Mouse (Mus musculus) limb, embryonic 10.5 days (tissue): ENCODE measurements at regions not wholly inside any gene's neighbourhood (a gene's known extent, or its start where the extent isn't known, plus 50 kb on each side); places are given as distances from the start of the nearest gene placed in this dataset.

Source experiments
- DNase-seq: peaks from one replicate; pipeline ENCODE4 v3.0.0-alpha.2; 2017; ENCODE audit warnings: low spot score
- H3K27ac ChIP-seq: fragments of 300-500 bp; sonication (generic); 2 replicates; pipeline ENCODE4 v1.5.1; 2016; ENCODE audit warnings: mild to moderate bottlenecking
- H3K27me3 ChIP-seq: fragments of 300-500 bp; sonication (generic); 2 replicates; pipeline ENCODE4 v1.6.1; 2016; ENCODE audit warnings: low read depth, mild to moderate bottlenecking; ENCODE audit not compliant: poor library complexity, severe bottlenecking
- H3K36me3 ChIP-seq: fragments of 300-500 bp; sonication (generic); 2 replicates; pipeline ENCODE4 v1.6.1; 2016; ENCODE audit warnings: mild to moderate bottlenecking, moderate library complexity
- H3K4me1 ChIP-seq: fragments of 300-500 bp; sonication (generic); 2 replicates; pipeline ENCODE4 v1.6.1; 2016
- H3K4me3 ChIP-seq: fragments of 300-500 bp; sonication (generic); 2 replicates; pipeline ENCODE4 v1.5.1; 2016; ENCODE audit warnings: mild to moderate bottlenecking, moderate library complexity
- H3K9me3 ChIP-seq: fragments of 300-500 bp; sonication (generic); replicated peaks from 2 replicates; pipeline ENCODE4 v1.6.1; 2016; ENCODE audit warnings: mild to moderate bottlenecking
- WGBS: fragments of 180-500 bp; shearing (Covaris S2); methylation state at CpG from one replicate; pipeline ENCODE4 v1.1.7; 2016; 5-methylcytosine and 5-hydroxymethylcytosine counted together

GRCm38 (mm10) chr10:125809763-125810361 lies 156.1 kb upstream of the Lrig3 start:
- Histone ChIP-seq H3K36me3 (no peaks in the 10 kb centered on the region), H3K27ac (peak overlapping the region; percentile 83), H3K4me3 (peak overlapping the region; percentile 3; the same call in 1 of the 2 replicates), H3K27me3 (no peaks in the 10 kb centered on the region), H3K9me3 (no peaks in the 10 kb centered on the region), H3K4me1 (peaks cover 61% of the 10 kb centered on the region)
- peak; percentile 65 for DNase-seq
- WGBS: 31% methylated on average over 8 of the region's 8 CpGs

- peak; percentile 56 for DNase-seq
- peak overlapping the region; percentile 83 for H3K27ac ChIP-seq
- WGBS: 3% methylated on average over 3 of the region's 3 CpGs
Measured at GRCm38 (mm10) chr10:125810590-125810989, 155.4 kb upstream of the Lrig3 start.

GRCm38 (mm10) chr10:125814191-125814887 lies 151.6 kb upstream of the Lrig3 start:
- H3K27ac ChIP-seq: peak overlapping the region; percentile 51; the same call in 1 of the 2 replicates
- no peak for DNase-seq
- 82% methylated on average over 7 of the region's 7 CpGs for WGBS

More at GRCm38 (mm10) chr10:125810590-125810989, 155.4 kb upstream of the Lrig3 start:
- H3K36me3 ChIP-seq: no peaks in the 10 kb centered on the region
- no peaks in the 10 kb centered on the region for H3K9me3 ChIP-seq
- peaks cover 54% of the 10 kb centered on the region for H3K4me1 ChIP-seq
- no peaks in the 10 kb centered on the region for H3K27me3 ChIP-seq
- H3K4me3 ChIP-seq: no peak overlapping the region

GRCm38 (mm10) chr10:125832134-125832533 lies 133.8 kb upstream of the Lrig3 start:
- no peak overlapping the region for H3K4me3 ChIP-seq
- no peaks in the 10 kb centered on the region for H3K36me3 ChIP-seq
- peaks cover 16% of the 10 kb centered on the region for H3K4me1 ChIP-seq
- no peak for DNase-seq
- 55% methylated on average over 5 of the region's 5 CpGs for WGBS
- H3K27me3 ChIP-seq: no peaks in the 10 kb centered on the region
- no peaks in the 10 kb centered on the region for H3K9me3 ChIP-seq
- H3K27ac ChIP-seq: peak overlapping the region; percentile 25

More at GRCm38 (mm10) chr10:125814191-125814887, 151.6 kb upstream of the Lrig3 start:
- Histone ChIP-seq H3K27me3 (no peaks in the 10 kb centered on the region), H3K4me3 (no peak overlapping the region), H3K36me3 (no peaks in the 10 kb centered on the region), H3K4me1 (peaks cover 41% of the 10 kb centered on the region), H3K9me3 (no peaks in the 10 kb centered on the region)

- H3K4me1 ChIP-seq: peaks cover 16% of the 10 kb centered on the region
- 75% methylated on average over 7 of the region's 7 CpGs for WGBS
- H3K27me3 ChIP-seq: no peaks in the 10 kb centered on the region
- H3K4me3 ChIP-seq: no peak overlapping the region
- no peak for DNase-seq
- H3K9me3 ChIP-seq: no peaks in the 10 kb centered on the region
- H3K27ac ChIP-seq: peak overlapping the region; percentile 25; the same call in 1 of the 2 replicates
- H3K36me3 ChIP-seq: no peaks in the 10 kb centered on the region
Measured at GRCm38 (mm10) chr10:125832764-125833163, 133.2 kb upstream of the Lrig3 start.

- H3K9me3 ChIP-seq: no peaks in the 10 kb centered on the region
- no peak for DNase-seq
- H3K27ac ChIP-seq: no peak overlapping the region
- no peaks in the 10 kb centered on the region for H3K36me3 ChIP-seq
- H3K4me3 ChIP-seq: no peak overlapping the region
- peaks cover 23% of the 10 kb centered on the region for H3K4me1 ChIP-seq
- WGBS: 84% methylated on average over 4 of the region's 4 CpGs
- H3K27me3 ChIP-seq: no peaks in the 10 kb centered on the region
Measured at GRCm38 (mm10) chr10:125833989-125834388, 132.0 kb upstream of the Lrig3 start.

GRCm38 (mm10) chr10:125838982-125839381 lies 127.0 kb upstream of the Lrig3 start:
- 55% methylated on average over 11 of the region's 11 CpGs for whole genome bisulfite sequencing
- no peaks in the 10 kb centered on the region for H3K36me3 ChIP-seq
- no peak overlapping the region for H3K4me3 ChIP-seq
- no peaks in the 10 kb centered on the region for H3K27me3 ChIP-seq
- DNase-seq: no peak
- peaks cover 22% of the 10 kb centered on the region for H3K4me1 ChIP-seq
- no peaks in the 10 kb centered on the region for H3K9me3 ChIP-seq
- peak overlapping the region; percentile 83 for H3K27ac ChIP-seq

GRCm38 (mm10) chr10:125839621-125840141 lies 126.3 kb upstream of the Lrig3 start:
- H3K4me1 ChIP-seq: peaks cover 26% of the 10 kb centered on the region
- H3K27ac ChIP-seq: peak overlapping the region; percentile 83
- no peaks in the 10 kb centered on the region for H3K9me3 ChIP-seq
- 19% methylated on average over 5 of the region's 5 CpGs for WGBS
- H3K27me3 ChIP-seq: no peaks in the 10 kb centered on the region
- H3K4me3 ChIP-seq: no peak overlapping the region
- H3K36me3 ChIP-seq: no peaks in the 10 kb centered on the region
- peak; percentile 45 for DNase-seq

GRCm38 (mm10) chr10:125840388-125840787 lies 125.6 kb upstream of the Lrig3 start:
- Histone ChIP-seq H3K9me3 (no peaks in the 10 kb centered on the region), H3K36me3 (no peaks in the 10 kb centered on the region)
- WGBS: 98% methylated on average over 1 of the region's 1 CpGs

GRCm38 (mm10) chr10:125844336-125844865 lies 121.6 kb upstream of the Lrig3 start:
- 66% methylated on average over 9 of the region's 9 CpGs for WGBS
- H3K4me1 ChIP-seq: peaks cover 33% of the 10 kb centered on the region
- no peak for DNase-seq
- no peak overlapping the region for H3K27ac ChIP-seq
- H3K27me3 ChIP-seq: no peaks in the 10 kb centered on the region
- H3K36me3 ChIP-seq: no peaks in the 10 kb centered on the region
- H3K9me3 ChIP-seq: no peaks in the 10 kb centered on the region
- no peak overlapping the region for H3K4me3 ChIP-seq

More at GRCm38 (mm10) chr10:125840388-125840787, 125.6 kb upstream of the Lrig3 start:
- peak overlapping the region; percentile 83; the same call in 1 of the 2 replicates for H3K27ac ChIP-seq
- DNase-seq: no peak
- H3K4me1 ChIP-seq: peaks cover 33% of the 10 kb centered on the region
- H3K4me3 ChIP-seq: no peak overlapping the region
- no peaks in the 10 kb centered on the region for H3K27me3 ChIP-seq

- H3K4me1 ChIP-seq: peaks cover 27% of the 10 kb centered on the region
Measured at GRCm38 (mm10) chr10:125845014-125845514, 120.9 kb upstream of the Lrig3 start.

GRCm38 (mm10) chr10:125850370-125850769 lies 115.6 kb upstream of the Lrig3 start:
- no peaks in the 10 kb centered on the region for H3K36me3 ChIP-seq
- H3K4me1 ChIP-seq: peaks cover 12% of the 10 kb centered on the region
- H3K9me3 ChIP-seq: no peaks in the 10 kb centered on the region
- no peak overlapping the region for H3K27ac ChIP-seq
- H3K27me3 ChIP-seq: no peaks in the 10 kb centered on the region
- no peak for DNase-seq
- no peak overlapping the region for H3K4me3 ChIP-seq
- WGBS: 78% methylated on average over 9 of the region's 9 CpGs

More at GRCm38 (mm10) chr10:125845014-125845514, 120.9 kb upstream of the Lrig3 start:
- peak; percentile 55 for DNase-seq
- Histone ChIP-seq H3K9me3 (no peaks in the 10 kb centered on the region), H3K27me3 (no peaks in the 10 kb centered on the region), H3K4me3 (peak overlapping the region; percentile 34), H3K36me3 (no peaks in the 10 kb centered on the region), H3K27ac (peak overlapping the region; percentile 72)
- WGBS: 11% methylated on average over 19 of the region's 19 CpGs

- Histone ChIP-seq H3K36me3 (no peaks in the 10 kb centered on the region), H3K4me3 (no peak overlapping the region), H3K9me3 (no peaks in the 10 kb centered on the region), H3K27me3 (no peaks in the 10 kb centered on the region), H3K4me1 (peaks cover 7% of the 10 kb centered on the region; the same call in 1 of the 2 replicates), H3K27ac (no peak overlapping the region)
- WGBS: 88% methylated on average over 9 of the region's 9 CpGs
- DNase-seq: no peak
Measured at GRCm38 (mm10) chr10:125861734-125862133, 104.2 kb upstream of the Lrig3 start.
